Mouse (Mus musculus) layer of hippocampus, postnatal 10 days (tissue): Measurements from ENCODE around the gene Adora2a. TPM values are rescaled to one million over a fixed set of nuclear protein-coding genes. Genes with fewer than 3 reads are reported as not detected.
"Not testable (repeated sequence)": the region's sequence is repeated elsewhere in the genome, so short reads cannot be mapped to it uniquely, and the experiment has no call there.

ENCODE experiments used
- DNase-seq, 2 experiments: peaks; one replicate each; pipeline ENCODE4 v3.0.0; 2021; ENCODE audit warnings: low spot score in 2 of 2
- long read RNA-seq: library from polyadenylated mRNA; stranded (forward); transcript quantifications from one replicate; pipeline ENCODE4 v2.0.0, GENCODE M21; 2023
- total RNA-seq, 2 experiments: library from RNA; stranded (reverse); gene quantifications; 2 replicates each; pipeline ENCODE4 v1.2.3; 2021

Gene Adora2a
- total RNA-seq = 1 to 10 TPM; 3.2 to 5.0 TPM
- long read RNA-seq = 0 reads

- DNase-seq = no peak
Observed at GRCm38 (mm10) chr10:75316872-75316907, at the start of gene Adora2a. TSS of gene Adora2a (plus strand) at chr10:75316877.

GRCm38 (mm10) chr10:75273020-75273419 is 43.7 kb upstream of the Adora2a start:
- no peak for DNase-seq

- no peak for DNase-seq
Observed at GRCm38 (mm10) chr10:75276427-75277013, 40.2 kb upstream of the Adora2a start.

DNA sequence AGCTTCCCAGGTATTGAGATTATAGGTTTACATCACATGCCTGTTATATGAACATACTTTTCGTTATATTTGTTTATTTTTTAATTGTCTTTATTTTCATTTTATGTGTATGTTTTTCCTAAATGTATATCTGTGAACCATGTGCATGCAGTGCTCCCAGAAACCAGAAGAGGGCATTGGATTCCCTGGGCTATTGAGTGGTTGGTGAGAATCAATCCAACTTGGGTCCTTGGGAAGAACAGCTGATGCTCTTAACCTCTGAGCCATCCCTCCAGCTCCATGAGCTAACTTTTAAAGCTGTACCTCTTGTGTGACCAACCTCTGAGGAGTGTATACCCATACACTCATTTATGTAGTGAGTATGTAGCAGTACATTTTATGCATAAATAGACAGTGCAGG is 39.2 kb upstream of the Adora2a start:
- peak; percentile 25 to 45 for DNase-seq

DNA sequence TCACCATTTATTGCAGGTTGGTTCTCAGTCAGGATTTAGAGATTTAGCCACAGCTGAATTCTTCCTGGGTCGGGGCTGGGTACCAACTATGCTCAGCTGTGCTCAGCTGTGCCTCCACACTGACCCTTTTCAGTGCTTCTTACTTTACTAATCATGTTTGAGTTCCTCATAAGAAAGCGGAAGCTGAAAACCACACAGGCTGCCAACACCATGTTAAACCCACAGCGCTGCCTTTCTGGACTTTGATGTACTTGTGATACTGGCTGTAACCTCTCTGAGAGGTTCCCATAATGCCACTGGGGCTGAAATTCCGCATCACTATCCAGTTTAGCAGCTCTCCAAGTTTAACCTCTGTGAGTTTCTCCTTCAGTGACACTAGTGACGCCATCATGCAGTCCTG is 34.0 kb upstream of the Adora2a start:
- DNase-seq = no peak

DNA sequence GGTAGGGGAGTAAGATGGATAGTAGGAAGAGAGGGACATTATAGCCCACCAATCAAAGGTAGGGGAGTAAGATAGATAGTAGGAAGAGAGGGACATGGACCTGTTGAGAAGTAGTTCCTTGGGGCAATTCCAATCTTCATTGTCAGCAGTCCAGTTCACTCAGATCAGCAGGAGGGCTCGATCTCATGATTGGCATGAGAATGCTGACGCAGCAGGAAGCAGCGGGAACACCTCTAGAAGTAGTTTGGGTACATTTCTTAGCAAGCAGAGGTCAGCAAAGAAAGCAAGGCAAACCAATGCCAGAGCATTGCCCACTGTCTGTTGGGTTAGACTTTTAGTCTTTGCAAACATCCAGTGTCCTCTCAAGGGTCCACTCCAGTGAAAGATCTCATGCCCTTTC is 32.9 kb upstream of the Adora2a start:
- DNase-seq = no peak

- DNase-seq = no peak
Observed at GRCm38 (mm10) chr10:75288579-75288978, 28.1 kb upstream of the Adora2a start.

DNA sequence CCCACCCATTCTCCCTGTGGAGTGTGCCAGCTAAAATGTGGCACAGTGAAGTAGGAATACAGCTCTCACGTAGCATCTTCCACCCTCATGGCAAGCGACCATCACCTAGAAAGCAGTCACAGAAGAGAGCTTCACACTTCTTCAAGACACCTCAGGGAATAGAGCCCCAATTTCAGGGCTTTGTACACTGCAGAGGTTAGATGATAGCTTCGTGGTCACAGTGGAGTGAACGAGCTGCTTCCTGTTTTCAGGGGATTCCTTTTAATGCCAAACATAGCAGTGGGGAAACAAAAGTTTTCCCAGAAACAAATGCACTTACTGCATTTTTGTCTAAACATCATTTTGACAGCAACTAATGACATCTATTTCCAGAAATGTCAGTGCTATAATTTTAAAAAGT is 27.3 kb upstream of the Adora2a start:
- DNase-seq = no peak

- no peak for DNase-seq
Observed at GRCm38 (mm10) chr10:75290650-75291049, 26.0 kb upstream of the Adora2a start.

DNA sequence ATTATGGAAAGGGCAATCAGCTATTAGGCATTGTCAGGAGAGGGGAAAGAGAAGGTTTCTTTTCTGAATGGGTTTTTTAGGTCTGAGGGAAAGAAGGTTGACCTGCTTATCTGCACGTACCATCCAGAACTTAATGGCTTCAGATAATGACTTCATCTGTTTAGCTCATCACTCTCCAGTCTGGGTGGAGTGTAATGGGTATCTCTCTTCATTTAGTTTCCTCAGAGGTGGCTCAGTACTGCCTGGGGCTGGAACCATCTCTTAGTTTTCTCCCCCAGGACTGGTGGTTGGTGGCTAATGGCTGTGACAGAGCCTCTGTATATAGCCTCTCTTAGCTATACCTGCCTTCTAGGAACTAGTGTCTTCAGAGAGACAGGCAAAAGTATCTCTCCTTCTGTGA is 25.3 kb upstream of the Adora2a start:
- DNase-seq = no peak

DNA sequence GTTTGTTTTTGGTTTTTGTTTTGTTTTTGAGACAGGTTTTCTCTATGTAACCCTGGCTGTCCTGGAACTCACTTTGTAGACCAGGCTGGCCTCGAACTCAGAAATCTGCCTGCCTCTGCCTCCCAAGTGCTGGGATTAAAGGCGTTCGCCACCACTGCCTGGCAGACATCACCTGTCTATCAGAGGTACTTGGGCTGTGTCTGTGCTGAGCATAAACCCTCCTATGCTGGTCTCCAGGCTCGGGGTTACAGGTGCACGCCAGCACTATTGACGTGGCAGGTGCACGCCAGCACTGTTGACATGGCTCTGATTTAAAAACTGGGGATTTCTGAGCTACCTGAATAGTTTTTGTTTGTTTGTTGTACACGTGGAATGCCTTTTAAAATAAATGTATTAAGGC is 24.5 kb upstream of the Adora2a start:
- not testable (repeated sequence) for DNase-seq

DNA sequence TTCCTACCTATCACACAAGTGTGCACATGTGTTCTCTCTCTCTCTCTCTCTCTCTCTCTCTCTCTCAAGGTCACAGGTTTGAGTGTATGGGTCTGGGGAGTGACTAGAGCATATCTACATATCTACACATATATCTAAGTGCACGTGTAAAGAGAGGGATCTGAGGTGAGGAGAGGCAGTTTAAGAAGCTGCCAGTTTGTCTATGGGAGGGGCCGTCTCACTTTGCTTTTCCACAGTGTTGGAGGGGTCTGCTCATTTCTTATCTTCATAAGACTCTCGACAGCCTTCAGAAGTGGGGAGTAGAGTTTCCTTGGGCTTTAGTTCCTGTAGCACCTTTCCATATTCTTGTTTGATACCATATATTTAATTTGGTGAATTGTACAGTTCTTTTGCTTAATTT is 23.4 kb upstream of the Adora2a start:
- no peak for DNase-seq

DNA sequence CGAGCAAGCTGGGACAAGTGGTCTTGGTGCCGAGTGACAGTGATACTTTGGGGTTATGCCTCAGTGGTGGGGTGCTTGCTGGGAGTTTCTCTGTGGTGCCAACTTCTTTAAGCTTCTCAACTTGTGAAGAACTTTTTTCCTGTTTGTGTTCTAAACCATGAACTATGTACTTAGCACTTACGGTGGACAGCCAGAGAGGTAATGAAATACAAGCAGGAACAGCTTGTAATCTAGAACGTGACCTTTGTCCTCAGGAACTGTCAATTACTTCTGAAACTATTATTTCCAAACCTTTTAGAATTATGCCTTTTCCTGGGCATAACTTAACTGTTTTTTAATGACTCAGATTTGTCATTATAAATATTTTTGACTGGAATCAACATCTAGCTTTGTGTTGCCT is 22.3 kb upstream of the Adora2a start:
- no peak for DNase-seq

GRCm38 (mm10) chr10:75294926-75295325 is 21.8 kb upstream of the Adora2a start:
- no peak for DNase-seq

DNA sequence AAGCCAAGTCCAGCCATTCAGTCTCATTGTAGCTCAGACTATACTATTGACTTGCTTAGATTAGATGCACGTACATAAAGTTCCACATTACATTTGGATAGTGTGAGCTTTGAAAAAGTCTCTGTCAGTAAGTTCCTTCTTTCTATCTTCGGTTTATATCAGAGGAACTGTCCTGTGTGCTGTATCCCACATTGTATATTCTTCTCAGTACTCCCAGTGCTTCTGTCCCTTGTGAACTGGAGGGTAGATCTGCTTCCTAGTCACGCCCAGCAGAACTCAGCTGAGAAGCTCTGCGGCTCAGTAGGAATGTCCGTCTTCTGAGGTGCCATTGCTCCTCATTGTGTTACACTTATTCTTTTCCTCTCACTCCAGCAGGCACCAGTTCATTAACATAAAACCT is 18.1 kb upstream of the Adora2a start:
- DNase-seq = no peak

- no peak for DNase-seq
Observed at GRCm38 (mm10) chr10:75299785-75300418, 16.8 kb upstream of the Adora2a start.

DNA sequence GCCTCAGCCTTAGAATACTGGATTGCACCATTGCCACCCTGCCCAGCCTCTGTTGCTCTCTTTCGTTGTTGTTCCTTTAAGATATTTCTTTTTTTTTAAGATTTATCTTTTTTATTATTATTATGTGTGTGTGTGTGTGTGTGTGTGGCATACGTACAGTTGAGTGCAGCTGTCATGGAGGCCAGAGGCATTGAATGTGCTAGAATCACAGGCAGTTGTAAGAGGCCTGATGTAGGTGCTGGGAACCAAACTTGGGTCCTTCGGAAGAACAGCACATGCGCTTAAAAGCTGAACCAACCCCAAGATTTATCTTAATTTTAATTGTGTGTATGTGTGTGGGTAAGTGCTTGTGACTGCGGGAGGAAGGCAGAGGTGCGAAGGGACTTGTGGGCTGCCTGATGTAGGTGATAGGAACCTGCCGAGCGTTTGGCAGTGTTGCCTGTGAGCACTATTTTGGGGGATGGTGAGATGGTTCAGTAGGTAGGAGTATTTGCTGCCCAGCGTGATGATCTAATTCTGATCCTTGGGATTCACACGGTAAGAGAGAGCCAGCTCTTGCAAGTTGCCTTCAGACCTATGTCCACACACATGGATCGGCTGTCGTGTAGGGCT is 15.4 kb upstream of the Adora2a start:
- DNase-seq = no peak

- no peak for DNase-seq
Observed at GRCm38 (mm10) chr10:75301937-75302336, 14.7 kb upstream of the Adora2a start.

GRCm38 (mm10) chr10:75302536-75302935 is 14.1 kb upstream of the Adora2a start:
- DNase-seq = no peak

DNA sequence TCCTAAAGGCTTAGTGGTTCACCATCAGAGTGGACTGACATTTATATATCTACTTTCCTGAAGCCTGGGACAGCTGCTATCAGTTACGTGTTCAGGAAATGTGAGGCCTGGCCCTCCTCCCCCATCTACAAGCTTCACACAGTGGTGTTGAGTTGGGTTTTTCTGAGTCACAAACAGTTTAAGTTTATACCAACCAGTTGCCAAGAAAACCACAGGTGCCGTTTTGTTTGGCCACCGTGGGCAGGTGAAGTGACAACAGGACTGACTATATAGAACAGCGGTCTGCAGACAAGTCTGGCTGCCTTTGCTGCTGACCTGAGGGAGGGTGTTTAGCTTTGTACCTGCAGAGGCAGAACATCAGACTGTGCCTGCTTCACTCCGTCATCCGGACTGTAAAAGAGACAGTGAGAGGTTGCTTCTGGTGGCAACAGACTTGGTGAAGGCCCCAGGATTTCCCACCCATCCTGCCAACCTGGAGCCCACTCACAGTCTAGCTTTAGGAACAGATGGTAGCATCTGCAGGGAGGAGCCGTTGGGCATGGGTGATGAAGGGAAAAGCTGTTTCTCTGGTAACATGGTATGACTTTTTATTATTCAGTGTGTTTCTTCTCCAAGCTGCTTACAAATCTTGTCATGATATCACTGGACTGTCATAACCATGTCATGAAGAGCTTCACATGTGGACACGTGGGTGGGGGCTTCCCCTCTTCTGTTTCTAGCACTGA is 13.2 kb upstream of the Adora2a start:
- peak; percentile 62 to 63 for DNase-seq

- DNase-seq = peak in 1 of 2 experiments; percentile 24
Observed at GRCm38 (mm10) chr10:75304049-75304405, 12.7 kb upstream of the Adora2a start.

- DNase-seq = no peak
Observed at GRCm38 (mm10) chr10:75304413-75304812, 12.3 kb upstream of the Adora2a start.

GRCm38 (mm10) chr10:75307130-75307529 is 9.5 kb upstream of the Adora2a start:
- DNase-seq = no peak
